Mouse (Mus musculus) neural tube, embryonic 11.5 days (tissue): Measurements from ENCODE around the gene Gm40460. TPM values are rescaled to one million over a fixed set of nuclear protein-coding genes. Genes with fewer than 3 reads are reported as not detected.
"Not testable (repeated sequence)": the region's sequence is repeated elsewhere in the genome, so short reads cannot be mapped to it uniquely, and the experiment has no call there.

Experiments
- ATAC-seq: fragments of 200-750 bp; cut with Nextera tagmentation; 2 replicates; pipeline ENCODE4 v1.8.0; 2017; ENCODE audit warnings: moderate number of reproducible peaks, mild to moderate bottlenecking, moderate TSS enrichment, moderate library complexity; ENCODE audit not compliant: insufficient read depth, low FRiP score, low TSS enrichment
- DNase-seq: peaks from one replicate; pipeline ENCODE4 v3.0.0-alpha.2; 2015; ENCODE audit warnings: low spot score
- H3K27ac ChIP-seq: fragments of 300-500 bp; sonication (generic); 2 replicates; pipeline ENCODE4 v1.5.1; 2014; ENCODE audit warnings: low read depth, mild to moderate bottlenecking, low read length
- H3K27me3 ChIP-seq: fragments of 300-500 bp; sonication (generic); 2 replicates; pipeline ENCODE4 v1.6.1; 2014; ENCODE audit warnings: mild to moderate bottlenecking, low read length, mixed read lengths; ENCODE audit not compliant: control insufficient read depth, insufficient read depth
- H3K36me3 ChIP-seq: fragments of 300-500 bp; sonication (generic); 2 replicates; pipeline ENCODE4 v1.6.1; 2014; ENCODE audit warnings: mild to moderate bottlenecking, low read length, moderate library complexity, mixed read lengths; ENCODE audit not compliant: control insufficient read depth, insufficient read depth
- H3K4me1 ChIP-seq: fragments of 300-500 bp; sonication (generic); 2 replicates; pipeline ENCODE4 v1.6.1; 2014; ENCODE audit warnings: low read length, mixed read lengths; ENCODE audit not compliant: control insufficient read depth, insufficient read depth
- H3K4me2 ChIP-seq: fragments of 300-500 bp; sonication (generic); 2 replicates; pipeline ENCODE4 v1.6.1; 2014; ENCODE audit warnings: low read depth, mild to moderate bottlenecking, moderate library complexity
- H3K4me3 ChIP-seq: fragments of 300-500 bp; sonication (generic); 2 replicates; pipeline ENCODE4 v1.5.1; 2014; ENCODE audit warnings: low read depth, low read length
- H3K9ac ChIP-seq: fragments of 300-500 bp; sonication (generic); 2 replicates; pipeline ENCODE4 v1.6.1; 2014; ENCODE audit warnings: mild to moderate bottlenecking, low read length
- H3K9me3 ChIP-seq: fragments of 300-500 bp; sonication (generic); 2 replicates; pipeline ENCODE4 v1.6.1; 2016; ENCODE audit warnings: low read length; ENCODE audit not compliant: control insufficient read depth
- WGBS: fragments of 180-500 bp; shearing (Covaris S2); extraction: QIAGEN DNeasy Blood & Tissue Kit; methylation state at CpG from one replicate; pipeline ENCODE4 v1.1.7; 2014; 5-methylcytosine and 5-hydroxymethylcytosine counted together
- polyA plus RNA-seq: library from polyadenylated mRNA; unstranded; fragments of >200 nt; fragmentation: Nextera tagmentation; extraction: Ambion mirVana; gene quantifications from 2 replicates; pipeline ENCODE4 v1.2.1, GENCODE M21; 2014

The Gm40460 gene
- not detected in 2 replicates for polyA plus RNA-seq

DNA sequence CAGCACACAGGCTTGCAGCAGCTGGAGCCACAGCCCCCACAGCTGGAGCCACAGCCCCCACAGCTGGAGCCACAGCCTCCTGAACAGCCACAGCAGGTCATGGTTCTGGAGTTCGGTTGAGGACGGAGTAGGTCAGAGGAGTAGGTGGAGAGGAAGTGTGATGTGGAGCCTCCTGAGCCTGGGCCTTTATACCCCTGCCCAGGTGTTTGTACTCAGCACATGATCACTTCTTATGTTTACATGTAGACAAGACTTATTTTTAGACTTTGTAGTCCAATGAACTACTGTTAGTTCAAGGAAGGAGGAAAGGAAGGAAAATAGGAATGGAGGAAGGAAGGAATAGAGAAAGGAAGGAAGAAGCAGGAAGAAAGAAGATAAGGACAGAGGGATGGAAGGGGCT lies at the start of gene Gm40460:
Gene Gm40460, minus strand, starts transcription at position 101 of the 400 bp plus-strand sequence.
- no peak within 1 kb of the TSS for H3K27ac ChIP-seq
- no peak for DNase-seq
- H3K9me3 ChIP-seq = no peaks in the 10 kb centered on the region
- no peaks in the 10 kb centered on the region for H3K36me3 ChIP-seq
- no peak for ATAC-seq
- no peak within 1 kb of the TSS for H3K4me2 ChIP-seq
- H3K9ac ChIP-seq = no peak within 1 kb of the TSS
- no peaks in the 10 kb centered on the region for H3K4me1 ChIP-seq
- WGBS = 63% methylated on average over 2 of the region's 2 CpGs
- H3K27me3 ChIP-seq = no peaks in the 10 kb centered on the region
- H3K4me3 ChIP-seq = no peak within 1 kb of the TSS

DNA sequence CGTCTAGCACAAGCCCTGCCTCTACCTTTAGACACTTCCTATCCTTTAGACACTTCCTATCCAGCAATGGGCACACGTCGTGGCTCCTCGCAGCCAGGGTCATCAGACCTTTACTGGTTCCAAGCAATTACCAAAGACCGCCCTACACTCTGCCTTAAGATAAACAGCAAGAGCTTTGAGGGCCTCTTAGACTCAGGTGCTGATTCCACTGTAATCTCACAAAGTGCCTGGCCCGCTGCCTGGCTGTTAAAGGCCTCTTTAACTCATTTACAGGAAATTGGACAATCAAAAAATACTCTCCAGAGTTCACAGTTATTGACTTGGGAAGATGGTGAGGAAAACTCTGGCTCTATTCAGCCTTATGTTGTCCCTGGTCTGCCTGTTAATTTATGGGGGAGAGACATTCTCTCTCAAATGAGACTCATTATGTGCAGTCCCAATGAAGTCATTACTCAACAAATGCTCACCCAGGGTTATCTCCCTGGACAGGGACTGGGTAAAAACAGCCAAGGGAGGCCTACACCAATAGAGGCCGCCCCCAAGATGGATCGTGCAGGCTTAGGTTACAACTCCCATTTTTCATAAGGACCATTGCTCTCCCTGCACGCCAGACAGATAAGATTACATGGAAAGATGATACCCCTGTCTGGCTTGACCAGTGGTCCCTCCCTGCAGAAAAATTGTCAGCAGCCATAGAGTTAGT lies 45.2 kb upstream of the Gm40460 start:
- not testable (repeated sequence) for ATAC-seq, DNase-seq, H3K27ac ChIP-seq, H3K27me3 ChIP-seq, H3K4me1 ChIP-seq, H3K36me3 ChIP-seq, H3K9me3 ChIP-seq, H3K4me3 ChIP-seq, H3K4me2 ChIP-seq, H3K9ac ChIP-seq
- WGBS = 41% methylated on average over 9 of the region's 9 CpGs

DNA sequence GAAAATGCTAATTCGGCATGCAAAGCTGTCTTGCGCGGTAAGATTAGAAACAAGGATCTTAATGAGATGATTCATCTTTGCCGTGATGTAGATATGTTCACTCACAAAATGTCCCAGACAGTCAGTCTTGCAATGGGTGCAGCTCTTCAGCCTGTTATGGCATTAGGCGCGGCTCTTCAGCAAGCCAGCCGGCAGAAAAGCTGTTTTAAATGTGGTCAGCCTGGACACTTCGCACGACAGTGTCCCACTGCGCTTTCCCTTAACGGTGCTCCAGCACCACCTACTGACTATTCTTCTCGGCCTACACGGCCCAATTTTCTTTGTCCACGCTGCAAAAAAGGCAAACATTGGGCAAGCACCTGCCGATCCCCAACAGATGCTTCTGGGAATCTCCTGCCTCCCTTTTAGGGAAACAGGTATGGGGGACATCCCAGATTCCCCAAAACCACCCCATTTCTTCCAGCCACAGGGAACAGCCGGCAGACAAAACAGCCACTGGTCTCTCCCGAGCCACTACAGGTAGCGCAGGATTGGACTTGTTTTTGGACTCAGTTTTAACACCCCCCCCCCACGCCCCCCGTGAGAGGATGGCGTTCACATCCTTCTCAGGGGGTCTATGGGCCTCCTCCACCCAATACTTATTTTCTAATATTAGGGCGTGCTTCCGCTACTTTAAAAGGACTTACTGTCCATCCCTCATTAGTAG lies 44.4 kb upstream of the Gm40460 start:
- Histone ChIP-seq H3K4me2 (peak overlapping the region; percentile 77), H3K4me3 (peak overlapping the region; percentile 43; the same call in 1 of the 2 replicates), H3K9me3 (no peaks in the 10 kb centered on the region), H3K27ac (no peak overlapping the region), H3K27me3 (0 out of 2 replicates have a peak, but pooled peaks cover 2% of the 10 kb centered on the region), H3K4me1 (0 out of 2 replicates have a peak, but pooled peaks cover 3% of the 10 kb centered on the region), H3K9ac (peak overlapping the region; percentile 41; the same call in 1 of the 2 replicates), H3K36me3 (no peaks in the 10 kb centered on the region)
- 17% methylated on average over 23 of the region's 23 CpGs for WGBS
- DNase-seq (peak; percentile 49), ATAC-seq (peak; percentile 55)

DNA sequence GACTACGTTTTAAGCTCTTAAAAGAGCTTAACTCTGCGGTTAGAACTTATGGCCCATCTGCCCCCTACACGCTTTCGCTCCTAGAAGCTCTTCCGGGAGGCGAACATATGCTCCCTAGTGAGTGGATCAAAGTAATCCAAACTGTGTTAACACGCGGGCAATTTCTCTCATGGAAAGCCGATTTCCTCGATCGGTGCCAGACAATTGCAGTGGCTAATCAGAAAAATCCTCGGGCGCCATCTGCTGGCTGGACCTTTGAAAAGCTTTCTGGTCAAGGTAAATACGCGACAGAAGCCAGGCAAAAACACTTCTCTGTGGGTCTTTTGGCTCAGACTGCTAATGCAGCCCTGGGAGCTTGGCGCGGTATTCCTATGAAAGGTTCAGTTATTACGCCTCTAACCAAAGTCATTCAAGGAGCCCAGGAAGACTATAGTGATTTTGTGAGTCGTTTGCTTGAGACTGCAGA lies 43.8 kb upstream of the Gm40460 start:
- Histone ChIP-seq H3K4me3 (peak overlapping the region; percentile 43), H3K36me3 (no peaks in the 10 kb centered on the region), H3K4me1 (0 out of 2 replicates have a peak, but pooled peaks cover 3% of the 10 kb centered on the region), H3K9ac (peak overlapping the region; percentile 58), H3K27ac (peak overlapping the region; percentile 55), H3K27me3 (0 out of 2 replicates have a peak, but pooled peaks cover 2% of the 10 kb centered on the region), H3K9me3 (no peaks in the 10 kb centered on the region), H3K4me2 (peak overlapping the region; percentile 77)
- ATAC-seq = peak; percentile 61
- under 1% methylated on average over 19 of the region's 19 CpGs for WGBS
- DNase-seq = peak; percentile 96

DNA sequence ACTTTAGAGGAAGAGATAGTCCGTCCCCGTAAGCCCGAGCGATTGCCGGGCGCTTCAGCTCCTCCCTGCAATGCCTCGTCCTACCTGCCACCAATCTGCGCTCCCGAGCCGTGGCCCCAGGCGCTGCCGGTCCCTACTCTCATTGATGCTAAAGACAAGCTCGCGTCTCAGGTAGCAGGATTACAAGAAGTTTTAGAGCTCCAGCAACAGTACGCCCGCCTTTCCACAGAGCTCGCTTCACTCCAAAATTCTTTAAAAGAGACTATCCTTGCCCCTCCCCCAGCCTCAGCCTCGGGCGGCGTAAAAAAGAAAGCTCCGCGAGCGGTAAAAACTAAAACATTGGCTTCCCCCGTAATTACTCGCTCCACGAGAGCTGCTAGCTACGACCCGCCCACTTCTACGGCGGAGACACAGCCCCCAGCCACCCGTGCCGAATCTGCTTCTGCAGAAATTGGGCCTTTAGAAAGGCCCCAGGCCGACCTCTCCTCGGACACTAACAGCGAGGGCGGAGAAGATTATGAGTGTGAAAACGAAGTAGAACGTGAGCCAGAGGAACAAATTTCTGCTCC lies 43.2 kb upstream of the Gm40460 start:
- peak overlapping the region; percentile 43 for H3K4me3 ChIP-seq
- DNase-seq (peak; percentile 76), ATAC-seq (peak; percentile 61)
- 0 out of 2 replicates have a peak, but pooled peaks cover 3% of the 10 kb centered on the region for H3K4me1 ChIP-seq
- peak overlapping the region; percentile 77 for H3K4me2 ChIP-seq
- H3K9ac ChIP-seq = peak overlapping the region; percentile 58
- H3K36me3 ChIP-seq = no peaks in the 10 kb centered on the region
- WGBS = under 1% methylated on average over 38 of the region's 38 CpGs
- H3K27ac ChIP-seq = peak overlapping the region; percentile 55
- 0 out of 2 replicates have a peak, but pooled peaks cover 2% of the 10 kb centered on the region for H3K27me3 ChIP-seq
- no peaks in the 10 kb centered on the region for H3K9me3 ChIP-seq

DNA sequence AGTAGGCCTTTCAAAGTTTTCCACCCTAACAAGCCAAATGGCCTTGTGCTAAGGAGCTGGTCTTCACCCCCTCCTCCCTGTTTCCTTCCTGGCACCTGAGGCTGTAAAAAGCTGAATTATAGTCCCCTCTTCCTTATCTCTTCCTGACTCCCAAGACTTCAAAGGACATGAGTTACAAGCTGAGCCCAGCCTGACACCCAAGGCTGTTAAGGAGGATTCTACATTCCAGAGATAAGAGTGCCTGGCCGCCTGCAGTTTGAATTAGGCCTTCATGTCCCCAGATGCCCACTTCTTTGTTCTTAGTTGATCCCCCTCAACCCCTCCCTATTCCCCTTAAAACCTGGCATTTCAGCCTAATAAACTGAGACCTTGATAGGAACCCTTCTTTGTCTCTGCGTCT lies 42.0 kb upstream of the Gm40460 start:
- not testable (repeated sequence) for H3K27ac ChIP-seq, H3K27me3 ChIP-seq, DNase-seq, H3K4me3 ChIP-seq, H3K9ac ChIP-seq, H3K36me3 ChIP-seq, H3K4me2 ChIP-seq, ATAC-seq, H3K9me3 ChIP-seq, H3K4me1 ChIP-seq
- 17% methylated on average over 2 of the region's 2 CpGs for WGBS

DNA sequence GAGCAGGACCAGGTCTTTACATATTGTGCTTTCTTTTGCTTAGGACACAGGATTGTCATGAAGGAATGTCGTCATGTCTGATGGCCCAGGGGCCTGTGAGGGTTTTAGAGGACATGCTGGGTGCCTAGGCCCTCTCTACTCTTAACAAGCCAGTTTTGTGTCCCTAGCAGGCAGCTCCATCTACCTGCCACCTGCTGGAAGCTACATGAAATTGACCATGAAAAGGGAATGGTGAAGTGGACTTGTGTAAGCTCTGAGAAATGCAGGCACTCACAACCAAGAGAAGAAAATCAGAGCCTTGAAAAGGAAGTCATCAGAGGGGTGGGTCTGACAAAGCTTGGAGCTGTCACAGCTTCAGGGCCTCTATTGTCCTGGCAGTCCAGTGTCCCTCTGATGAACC lies 38.4 kb upstream of the Gm40460 start:
- 69% methylated on average over 1 of the region's 1 CpGs for WGBS

DNA sequence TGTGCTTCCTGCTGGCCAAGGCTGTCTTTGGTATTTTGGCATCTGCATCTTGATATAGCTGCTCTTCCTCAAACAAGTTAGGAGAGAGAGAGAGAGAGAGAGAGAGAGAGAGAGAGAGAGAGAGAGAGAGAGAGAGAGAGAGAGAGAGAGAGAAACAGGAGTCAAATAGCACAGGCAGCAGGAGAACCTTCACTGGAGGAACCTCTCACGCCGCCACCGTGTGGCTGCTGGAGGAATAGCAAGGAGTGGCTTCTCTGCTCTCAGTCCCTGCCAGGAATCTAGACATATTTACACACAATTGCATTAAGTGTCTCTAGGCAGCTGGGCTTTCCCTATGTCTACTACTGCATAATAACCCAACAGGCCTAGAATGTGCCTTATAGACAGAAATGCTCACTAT lies 37.3 kb upstream of the Gm40460 start:
- not testable (repeated sequence) for H3K27ac ChIP-seq, H3K4me2 ChIP-seq, H3K4me1 ChIP-seq, H3K9me3 ChIP-seq, H3K27me3 ChIP-seq, H3K4me3 ChIP-seq, H3K9ac ChIP-seq, H3K36me3 ChIP-seq, ATAC-seq
- 0% methylated on average over 3 of the region's 3 CpGs for WGBS
- peak; percentile 65 for DNase-seq

More for the DNA sequence above, 38.4 kb upstream of the Gm40460 start:
- H3K27me3 ChIP-seq, H3K4me2 ChIP-seq, H3K4me1 ChIP-seq, H3K9ac ChIP-seq, H3K4me3 ChIP-seq, H3K27ac ChIP-seq, ATAC-seq, H3K36me3 ChIP-seq, DNase-seq, H3K9me3 ChIP-seq: not testable (repeated sequence)
